Mouse (Mus musculus) hindbrain, embryonic 14.5 days (tissue): ENCODE measurements at regions not wholly inside any gene's neighbourhood (a gene's known extent, or its start where the extent isn't known, plus 50 kb on each side); places are given as distances from the start of the nearest gene placed in this dataset.

Source experiments
- ATAC-seq: fragments of 200-750 bp; cut with Nextera tagmentation; 2 replicates; pipeline ENCODE4 v1.8.0; 2017; ENCODE audit warnings: moderate number of reproducible peaks, mild to moderate bottlenecking, moderate TSS enrichment, moderate library complexity; ENCODE audit not compliant: low FRiP score
- DNase-seq: peaks from one replicate; pipeline ENCODE4 v3.0.0-alpha.2; 2015; ENCODE audit warnings: low spot score
- H3K27ac ChIP-seq: fragments of 300-500 bp; sonication (generic); 2 replicates; pipeline ENCODE4 v1.5.1; 2014; ENCODE audit warnings: mild to moderate bottlenecking, moderate library complexity
- H3K27me3 ChIP-seq: fragments of 300-500 bp; sonication (generic); 2 replicates; pipeline ENCODE4 v1.6.1; 2014; ENCODE audit warnings: mild to moderate bottlenecking, low read length, mixed read lengths; ENCODE audit not compliant: control insufficient read depth, insufficient read depth
- H3K36me3 ChIP-seq: fragments of 300-500 bp; sonication (generic); replicated peaks from 2 replicates; pipeline ENCODE4 v1.6.1; 2014; ENCODE audit not compliant: control insufficient read depth, insufficient read depth
- H3K4me1 ChIP-seq: fragments of 300-500 bp; sonication (generic); replicated peaks from 2 replicates; pipeline ENCODE4 v1.6.1; 2014; ENCODE audit warnings: antibody characterized with exemption, low read length, mixed read lengths; ENCODE audit not compliant: control insufficient read depth, insufficient read depth
- H3K4me2 ChIP-seq: fragments of 300-500 bp; sonication (generic); replicated peaks from 2 replicates; pipeline ENCODE4 v1.6.1; 2014; ENCODE audit warnings: mild to moderate bottlenecking, moderate library complexity
- H3K4me3 ChIP-seq: fragments of 300-500 bp; sonication (generic); replicated peaks from 2 replicates; pipeline ENCODE4 v1.5.1; 2014; ENCODE audit warnings: mild to moderate bottlenecking, low read length
- H3K9ac ChIP-seq: fragments of 300-500 bp; sonication (generic); 2 replicates; pipeline ENCODE4 v1.6.1; 2014
- H3K9me3 ChIP-seq: fragments of 300-500 bp; sonication (generic); 2 replicates; pipeline ENCODE4 v1.6.1; 2016; ENCODE audit warnings: low read length; ENCODE audit not compliant: control insufficient read depth
- WGBS: fragments of 180-500 bp; shearing (Covaris S2); extraction: QIAGEN DNeasy Blood & Tissue Kit; methylation state at CpG from one replicate; pipeline ENCODE4 v1.1.7; 2014; 5-methylcytosine and 5-hydroxymethylcytosine counted together

DNA sequence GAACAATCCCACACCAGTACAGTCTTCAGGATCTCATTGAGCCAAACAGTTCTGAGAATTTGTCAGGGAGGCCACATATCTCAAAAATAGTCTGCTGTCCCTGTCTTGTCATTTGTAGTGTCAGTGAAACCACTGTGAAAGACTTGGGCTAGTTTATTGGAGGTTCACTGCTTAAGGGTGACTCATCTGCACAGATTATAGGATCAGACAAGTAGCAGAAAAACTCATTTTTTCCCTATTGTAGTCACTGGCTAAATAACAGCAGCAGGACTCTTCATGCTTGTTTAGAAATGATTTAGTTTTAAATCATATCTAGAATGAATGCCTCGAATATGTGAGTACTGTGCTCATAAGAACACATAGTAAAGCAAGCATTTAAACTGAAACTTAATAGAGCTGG is 475.2 kb upstream of the Marcks start:
- no peak overlapping the region for H3K4me2 ChIP-seq
- H3K27ac ChIP-seq = no peak overlapping the region
- H3K27me3 ChIP-seq = no peaks in the 10 kb centered on the region
- H3K36me3 ChIP-seq = no peaks in the 10 kb centered on the region
- WGBS = 63% methylated on average over 1 of the region's 1 CpGs
- H3K9me3 ChIP-seq = no peaks in the 10 kb centered on the region
- H3K9ac ChIP-seq = no peak overlapping the region
- ATAC-seq = no peak
- no peak overlapping the region for H3K4me3 ChIP-seq
- DNase-seq = no peak
- H3K4me1 ChIP-seq = no peaks in the 10 kb centered on the region

GRCm38 (mm10) chr10:37603529-37603928 is 464.8 kb upstream of the Marcks start:
- H3K4me3 ChIP-seq = no peak overlapping the region
- no peaks in the 10 kb centered on the region for H3K27me3 ChIP-seq
- no peaks in the 10 kb centered on the region for H3K36me3 ChIP-seq
- no peak overlapping the region for H3K27ac ChIP-seq
- H3K4me2 ChIP-seq = no peak overlapping the region
- 74% methylated on average over 1 of the region's 1 CpGs for WGBS
- H3K4me1 ChIP-seq = no peaks in the 10 kb centered on the region
- H3K9ac ChIP-seq = no peak overlapping the region
- no peaks in the 10 kb centered on the region for H3K9me3 ChIP-seq
- ATAC-seq = no peak
- DNase-seq = no peak

- DNase-seq = no peak
- 74% methylated on average over 2 of the region's 2 CpGs for WGBS
- Histone ChIP-seq H3K27me3 (no peaks in the 10 kb centered on the region), H3K4me2 (no peak overlapping the region), H3K27ac (no peak overlapping the region), H3K4me1 (no peaks in the 10 kb centered on the region), H3K9me3 (no peaks in the 10 kb centered on the region), H3K9ac (no peak overlapping the region), H3K36me3 (no peaks in the 10 kb centered on the region), H3K4me3 (no peak overlapping the region)
- no peak for ATAC-seq
Measured at GRCm38 (mm10) chr10:37602936-37603335, 464.2 kb upstream of the Marcks start.

GRCm38 (mm10) chr10:37589889-37590288 is 451.2 kb upstream of the Marcks start:
- no peaks in the 10 kb centered on the region for H3K9me3 ChIP-seq
- no peak for DNase-seq
- no peak overlapping the region for H3K27ac ChIP-seq
- no peaks in the 10 kb centered on the region for H3K4me1 ChIP-seq
- no peak overlapping the region for H3K4me3 ChIP-seq
- ATAC-seq = no peak
- no peak overlapping the region for H3K4me2 ChIP-seq
- H3K36me3 ChIP-seq = no peaks in the 10 kb centered on the region
- H3K9ac ChIP-seq = no peak overlapping the region
- H3K27me3 ChIP-seq = no peaks in the 10 kb centered on the region
- WGBS = 67% methylated on average over 2 of the region's 2 CpGs

DNA sequence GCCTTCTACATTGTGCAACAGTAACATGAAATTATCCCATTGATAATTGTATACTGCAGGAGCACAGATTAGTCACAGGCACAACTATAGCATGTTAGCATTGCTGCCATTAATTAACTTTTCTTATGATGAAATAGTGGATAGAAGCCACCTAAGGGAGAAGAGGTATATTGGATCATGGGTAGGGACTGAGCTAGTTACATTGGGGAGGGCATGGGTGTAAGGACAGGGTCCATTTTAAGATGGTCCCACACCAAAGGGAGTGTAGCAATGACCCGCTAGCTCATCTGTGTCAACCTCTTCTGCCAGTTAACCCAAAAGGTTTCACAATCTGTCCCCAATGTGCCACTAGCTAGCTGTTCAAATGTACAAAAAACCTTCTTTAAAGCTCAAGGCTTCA is 450.3 kb upstream of the Marcks start:
- DNase-seq (no peak), ATAC-seq (no peak)
- WGBS = 96% methylated on average over 1 of the region's 1 CpGs
- no peaks in the 10 kb centered on the region for H3K9me3 ChIP-seq
- H3K4me2 ChIP-seq = no peak overlapping the region
- H3K36me3 ChIP-seq = no peaks in the 10 kb centered on the region
- H3K4me1 ChIP-seq = no peaks in the 10 kb centered on the region
- no peak overlapping the region for H3K27ac ChIP-seq
- no peak overlapping the region for H3K4me3 ChIP-seq
- no peaks in the 10 kb centered on the region for H3K27me3 ChIP-seq
- H3K9ac ChIP-seq = no peak overlapping the region

- no peaks in the 10 kb centered on the region for H3K4me1 ChIP-seq
- no peaks in the 10 kb centered on the region for H3K27me3 ChIP-seq
- ATAC-seq (no peak), DNase-seq (no peak)
- no peaks in the 10 kb centered on the region for H3K36me3 ChIP-seq
- H3K4me3 ChIP-seq = no peak overlapping the region
- no peak overlapping the region for H3K4me2 ChIP-seq
- WGBS = 85% methylated on average over 2 of the region's 2 CpGs
- no peak overlapping the region for H3K27ac ChIP-seq
- no peaks in the 10 kb centered on the region for H3K9me3 ChIP-seq
- no peak overlapping the region for H3K9ac ChIP-seq
Measured at GRCm38 (mm10) chr10:37571171-37571570, 432.5 kb upstream of the Marcks start.

GRCm38 (mm10) chr10:37561705-37562104 is 423.0 kb upstream of the Marcks start:
- Histone ChIP-seq H3K9me3 (no peaks in the 10 kb centered on the region), H3K27me3 (no peaks in the 10 kb centered on the region), H3K27ac (no peak overlapping the region), H3K36me3 (no peaks in the 10 kb centered on the region), H3K4me3 (no peak overlapping the region), H3K4me1 (no peaks in the 10 kb centered on the region), H3K9ac (no peak overlapping the region), H3K4me2 (no peak overlapping the region)
- 99% methylated on average over 2 of the region's 2 CpGs for WGBS
- ATAC-seq = no peak
- DNase-seq = no peak

DNA sequence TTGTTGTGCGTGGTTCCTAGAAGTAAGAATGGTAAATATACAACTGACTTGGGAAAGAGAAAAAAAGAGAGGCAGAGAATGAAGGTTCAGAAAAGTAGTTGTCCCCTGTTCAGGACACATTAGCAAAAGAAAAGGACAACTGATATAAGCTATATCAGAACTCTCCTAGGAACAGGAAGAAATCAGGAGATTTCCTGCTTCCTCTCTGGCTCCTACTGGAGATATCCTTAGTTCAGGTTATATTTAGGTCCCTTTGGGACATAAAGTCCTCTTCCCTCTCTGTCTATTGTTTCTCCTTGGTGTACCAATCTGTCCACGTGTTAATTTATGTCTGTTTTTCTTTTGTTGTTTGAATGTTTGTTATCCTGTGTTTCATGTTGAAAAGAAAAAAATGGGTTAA is 410.7 kb upstream of the Marcks start:
- H3K9ac ChIP-seq = no peak overlapping the region
- H3K9me3 ChIP-seq = no peaks in the 10 kb centered on the region
- no peak for ATAC-seq
- H3K27me3 ChIP-seq = no peaks in the 10 kb centered on the region
- 91% methylated on average over 2 of the region's 2 CpGs for WGBS
- H3K36me3 ChIP-seq = no peaks in the 10 kb centered on the region
- no peak overlapping the region for H3K4me3 ChIP-seq
- no peak overlapping the region for H3K4me2 ChIP-seq
- DNase-seq = no peak
- no peaks in the 10 kb centered on the region for H3K4me1 ChIP-seq
- H3K27ac ChIP-seq = no peak overlapping the region

DNA sequence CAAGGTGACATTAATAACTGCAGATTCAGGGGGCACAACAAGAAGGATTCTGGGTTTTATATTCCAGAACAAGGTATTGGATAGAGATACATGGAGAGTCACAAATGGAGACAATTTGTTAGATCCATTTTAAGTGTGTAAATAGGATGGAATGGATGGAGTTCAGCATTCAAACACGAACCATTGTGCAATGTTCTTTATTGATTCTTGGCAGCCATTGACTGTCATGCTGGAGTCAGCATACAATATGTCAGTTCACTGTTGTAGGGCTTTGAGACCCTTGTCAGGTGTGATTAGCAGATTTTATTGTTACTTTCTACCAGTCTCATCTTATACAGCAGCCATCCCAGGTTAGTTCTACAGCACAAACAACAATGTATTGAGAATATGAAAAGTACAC is 402.0 kb upstream of the Marcks start:
- Histone ChIP-seq H3K36me3 (no peaks in the 10 kb centered on the region), H3K27me3 (no peaks in the 10 kb centered on the region), H3K9ac (no peak overlapping the region), H3K4me1 (no peaks in the 10 kb centered on the region), H3K9me3 (no peaks in the 10 kb centered on the region), H3K4me2 (no peak overlapping the region), H3K4me3 (no peak overlapping the region), H3K27ac (no peak overlapping the region)
- ATAC-seq (no peak), DNase-seq (no peak)
- 83% methylated on average over 1 of the region's 1 CpGs for WGBS

DNA sequence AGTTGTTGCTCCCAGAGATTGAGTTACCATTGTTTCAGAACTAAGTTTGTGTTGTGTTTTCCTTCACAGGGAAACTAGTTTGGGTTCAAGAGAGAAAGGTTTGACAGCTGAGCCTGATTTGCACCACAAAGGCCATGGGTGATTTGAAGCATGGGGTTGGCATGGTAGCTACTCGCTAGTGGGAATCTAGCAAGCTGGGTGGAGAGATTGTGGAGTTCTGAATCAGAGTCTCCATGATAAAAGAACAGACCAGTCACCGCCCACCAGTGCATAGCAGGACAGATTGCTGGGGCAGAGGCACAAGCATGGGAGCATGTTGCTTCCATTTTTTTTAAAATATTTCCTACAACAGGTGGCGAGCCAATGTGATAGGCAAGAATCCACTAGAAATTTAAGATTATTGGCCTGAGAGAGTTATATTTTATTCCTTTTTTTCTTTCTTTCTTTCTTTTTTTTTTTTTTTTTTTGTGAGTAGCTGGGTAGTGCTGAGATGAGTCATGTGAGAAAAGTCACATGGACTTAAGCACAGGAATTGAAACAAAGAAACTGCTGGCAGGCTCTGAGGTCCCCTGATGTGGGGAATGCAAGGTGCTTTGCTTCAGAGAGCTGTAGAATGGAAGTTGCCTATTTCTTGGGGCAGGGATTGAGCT is 367.4 kb upstream of the Marcks start:
- 56% methylated on average over 3 of the region's 3 CpGs for WGBS
- DNase-seq = no peak
- no peak overlapping the region for H3K4me2 ChIP-seq
- H3K4me1 ChIP-seq = no peaks in the 10 kb centered on the region
- ATAC-seq = no peak
- H3K9ac ChIP-seq = no peak overlapping the region
- H3K4me3 ChIP-seq = no peak overlapping the region
- no peak overlapping the region for H3K27ac ChIP-seq
- H3K9me3 ChIP-seq = no peaks in the 10 kb centered on the region
- no peaks in the 10 kb centered on the region for H3K27me3 ChIP-seq
- H3K36me3 ChIP-seq = no peaks in the 10 kb centered on the region
